In genomic region chr13:3360503-3361490, GRCm38 (mm10) we compare ENCODE assay signal across 8 mouse cellular contexts.
A peak's percentile ranks its signal among the peaks of the same experiment; 100 is the strongest.
DNase-seq lines count a peak whose midpoint lies in the region; ATAC-seq lines count a peak whose summit lies in the region.

No protein-coding gene starts in this region.

- 2% methylated on average over 81 of the region's 82 CpGs for WGBS in forebrain, embryonic 11.5 days
- WGBS in intestine, embryonic 14.5 days: 1% methylated on average over 81 of the region's 82 CpGs
- 1% methylated on average over 82 of the region's 82 CpGs for WGBS in liver, embryonic 11.5 days
- under 1% methylated on average over 79 of the region's 82 CpGs for WGBS in midbrain, embryonic 16.5 days

- peak overlapping the region; percentile 73 for H3K4me2 ChIP-seq in forebrain, embryonic 11.5 days (ENCODE audit: low read depth, low read length, severe bottlenecking)
- H3K4me2 ChIP-seq in intestine, embryonic 14.5 days (ENCODE audit: low read length): peak overlapping the region; percentile 98
- peak overlapping the region; percentile 81 for H3K4me2 ChIP-seq in liver, embryonic 11.5 days
- H3K4me2 ChIP-seq in midbrain, embryonic 16.5 days (ENCODE audit: low read length): peak overlapping the region; percentile 98

- no peaks in the 10 kb centered on the region; the same call in 1 of the 2 replicates for H3K9me3 ChIP-seq in erythroblast, embryonic 14.5 days (ENCODE audit: control insufficient read depth, low read length)
- no peaks in the 10 kb centered on the region for H3K9me3 ChIP-seq in forebrain, embryonic 11.5 days (ENCODE audit: control insufficient read depth, low read length)
- no peaks in the 10 kb centered on the region for H3K9me3 ChIP-seq in intestine, embryonic 14.5 days (ENCODE audit: control insufficient read depth, low read length)
- H3K9me3 ChIP-seq in liver, embryonic 11.5 days (ENCODE audit: control insufficient read depth, low read length): no peaks in the 10 kb centered on the region
- H3K9me3 ChIP-seq in midbrain, embryonic 16.5 days (replicated peaks; ENCODE audit: control insufficient read depth, low read length, poor library complexity, severe bottlenecking): no peaks in the 10 kb centered on the region

- no peaks in the 10 kb centered on the region for H3K36me3 ChIP-seq in erythroblast, embryonic 14.5 days (ENCODE audit: control insufficient read depth)
- H3K36me3 ChIP-seq in forebrain, embryonic 11.5 days (ENCODE audit: control insufficient read depth, insufficient read depth, low read length): no peaks in the 10 kb centered on the region
- no peaks in the 10 kb centered on the region for H3K36me3 ChIP-seq in intestine, embryonic 14.5 days (ENCODE audit: control insufficient read depth, insufficient read depth, low read length)
- no peaks in the 10 kb centered on the region for H3K36me3 ChIP-seq in liver, embryonic 11.5 days (ENCODE audit: control insufficient read depth, insufficient read depth, low read length)
- H3K36me3 ChIP-seq in midbrain, embryonic 16.5 days (ENCODE audit: control insufficient read depth, insufficient read depth, low read length): no peaks in the 10 kb centered on the region

- peaks cover 40% of the 10 kb centered on the region for H3K27me3 ChIP-seq in erythroblast, embryonic 14.5 days (ENCODE audit: control insufficient read depth)
- peaks cover 32% of the 10 kb centered on the region for H3K27me3 ChIP-seq in forebrain, embryonic 11.5 days (ENCODE audit: control insufficient read depth, insufficient read depth, low read length)
- H3K27me3 ChIP-seq in intestine, embryonic 14.5 days (replicated peaks; ENCODE audit: control insufficient read depth, insufficient read depth, low read length): peaks cover 38% of the 10 kb centered on the region
- H3K27me3 ChIP-seq in liver, embryonic 11.5 days (replicated peaks; ENCODE audit: control insufficient read depth, insufficient read depth, low read length): peaks cover 37% of the 10 kb centered on the region
- H3K27me3 ChIP-seq in midbrain, embryonic 16.5 days (ENCODE audit: control insufficient read depth, insufficient read depth, low read depth, low read length): peaks cover 31% of the 10 kb centered on the region

- no peak for ATAC-seq in erythroblast, adult 5-6 weeks (replicated peaks; ENCODE audit: low FRiP score, poor library complexity, severe bottlenecking)
- peak; percentile 73 for ATAC-seq in forebrain, embryonic 11.5 days (replicated peaks; ENCODE audit: low FRiP score)
- peak; percentile 81 for ATAC-seq in intestine, embryonic 14.5 days (replicated peaks; ENCODE audit: low FRiP score, low TSS enrichment, low read depth)
- ATAC-seq in liver, embryonic 11.5 days (replicated peaks; ENCODE audit: low FRiP score): peak; percentile 60; the same call in 1 of the 2 replicates
- peak; percentile 83 for ATAC-seq in midbrain, embryonic 16.5 days

- peak; percentile 68 for DNase-seq in brain, adult 2 months (ENCODE audit: low read depth, low spot score)
- DNase-seq in forebrain, embryonic 11.5 days (ENCODE audit: low spot score): peak; percentile 78
- peak; percentile 85 for DNase-seq in intestine, embryonic 14.5 days (ENCODE audit: low spot score)
- peak; percentile 47 for DNase-seq in liver, embryonic 11.5 days (ENCODE audit: low spot score)
- peak; percentile 44 for DNase-seq in urinary bladder, postnatal 25 days (ENCODE audit: low spot score)

- H3K4me1 ChIP-seq in erythroblast, embryonic 14.5 days (ENCODE audit: control insufficient read depth): no peaks in the 10 kb centered on the region
- peaks cover 2% of the 10 kb centered on the region; the same call in 1 of the 2 replicates for H3K4me1 ChIP-seq in forebrain, embryonic 11.5 days (replicated peaks; ENCODE audit: control insufficient read depth, insufficient read depth, low read length)
- H3K4me1 ChIP-seq in intestine, embryonic 14.5 days (replicated peaks; ENCODE audit: control insufficient read depth, insufficient read depth, low read length): 0 out of 2 replicates have a peak, but pooled peaks cover 10% of the 10 kb centered on the region
- H3K4me1 ChIP-seq in liver, embryonic 11.5 days (replicated peaks; ENCODE audit: control insufficient read depth, insufficient read depth, low read length): no peaks in the 10 kb centered on the region
- peaks cover 16% of the 10 kb centered on the region; the same call in 1 of the 2 replicates for H3K4me1 ChIP-seq in midbrain, embryonic 16.5 days (ENCODE audit: control insufficient read depth, insufficient read depth, low read length)

- no peak overlapping the region for H3K27ac ChIP-seq in forebrain, embryonic 11.5 days (ENCODE audit: low read depth, low read length)
- no peak overlapping the region for H3K27ac ChIP-seq in intestine, embryonic 14.5 days (ENCODE audit: low read depth)
- H3K27ac ChIP-seq in liver, embryonic 11.5 days (ENCODE audit: low read depth, low read length): no peak overlapping the region
- H3K27ac ChIP-seq in midbrain, embryonic 16.5 days (ENCODE audit: low read length): no peak overlapping the region

- peak overlapping the region; percentile 23 for H3K9ac ChIP-seq in forebrain, embryonic 11.5 days (ENCODE audit: low read length)
- peak overlapping the region; percentile 37 for H3K9ac ChIP-seq in intestine, embryonic 14.5 days (ENCODE audit: low read length)
- H3K9ac ChIP-seq in liver, embryonic 11.5 days (ENCODE audit: low read depth, low read length): no peak overlapping the region
- H3K9ac ChIP-seq in midbrain, embryonic 16.5 days (ENCODE audit: low read depth, low read length): peak overlapping the region; percentile 54

- H3K4me3 ChIP-seq in erythroblast, embryonic 14.5 days (replicated peaks): peak overlapping the region; percentile 10
- peak overlapping the region; percentile 37 for H3K4me3 ChIP-seq in forebrain, embryonic 11.5 days (ENCODE audit: low read depth, low read length)
- H3K4me3 ChIP-seq in intestine, embryonic 14.5 days (ENCODE audit: low read depth, low read length): peak overlapping the region; percentile 50
- peak overlapping the region; percentile 50 for H3K4me3 ChIP-seq in liver, embryonic 11.5 days (ENCODE audit: low read depth, low read length)
- peak overlapping the region; percentile 50 for H3K4me3 ChIP-seq in midbrain, embryonic 16.5 days (ENCODE audit: low read depth, low read length)
